Mouse (Mus musculus): ENCODE results near the gene Enpp7. TPM values are rescaled to one million over a fixed set of nuclear protein-coding genes. Genes with fewer than 3 reads are reported as not detected.

The Enpp7 gene
- polyA plus RNA-seq, 1 experiment from 2014 or later, result not detected

- peak overlapping the region; percentile 34 for H3K9ac ChIP-seq
- no peaks in the 10 kb centered on the region for H3K9me3 ChIP-seq
- WGBS, result 19% methylated on average over 18 of the region's 18 CpGs
- peak; percentile 78 for ATAC-seq (ENCODE audit: low read depth)
- no peak overlapping the region for H3K4me3 ChIP-seq
- H3K27ac ChIP-seq (replicated peaks), result peak overlapping the region; percentile 85
- no peaks in the 10 kb centered on the region for H3K27me3 ChIP-seq
- no peaks in the 10 kb centered on the region for H3K36me3 ChIP-seq
- H3K4me1 ChIP-seq (replicated peaks), result peaks cover 37% of the 10 kb centered on the region
- no peak overlapping the region for H3K4me2 ChIP-seq
Observed at GRCm38 (mm10) chr11:118972431-118973377, 15.3 kb upstream of the Enpp7 start.

DNA sequence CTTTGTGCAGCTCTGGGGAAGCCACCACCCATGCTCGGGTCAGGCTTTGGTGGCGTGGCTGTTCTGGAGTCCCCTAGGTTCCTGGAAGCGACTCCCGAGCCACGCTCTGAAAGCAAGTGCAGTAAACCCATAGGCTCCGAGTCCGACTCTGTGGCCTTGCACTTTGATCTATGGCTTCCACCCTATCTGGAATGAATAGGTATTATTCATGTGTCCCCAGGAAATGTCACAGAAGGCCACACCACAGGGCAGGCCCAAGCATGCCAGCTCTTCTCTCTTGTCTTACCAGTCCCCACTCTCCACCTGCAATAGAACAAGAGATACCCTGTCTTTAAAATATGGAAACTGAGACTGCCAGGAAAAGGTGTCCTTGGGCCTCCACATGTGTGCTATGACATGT, 13.6 kb upstream of the Enpp7 start:
- no peaks in the 10 kb centered on the region for H3K9me3 ChIP-seq
- 73% methylated on average over 7 of the region's 7 CpGs for WGBS
- H3K9ac ChIP-seq, result no peak overlapping the region
- no peak for ATAC-seq (ENCODE audit: low read depth)
- H3K4me3 ChIP-seq, result no peak overlapping the region
- no peak overlapping the region for H3K27ac ChIP-seq (replicated peaks)
- no peak overlapping the region for H3K4me2 ChIP-seq
- H3K27me3 ChIP-seq, result peaks cover 5% of the 10 kb centered on the region; the same call in 1 of the 2 replicates
- H3K36me3 ChIP-seq, result no peaks in the 10 kb centered on the region
- H3K4me1 ChIP-seq (replicated peaks), result peaks cover 37% of the 10 kb centered on the region

DNA sequence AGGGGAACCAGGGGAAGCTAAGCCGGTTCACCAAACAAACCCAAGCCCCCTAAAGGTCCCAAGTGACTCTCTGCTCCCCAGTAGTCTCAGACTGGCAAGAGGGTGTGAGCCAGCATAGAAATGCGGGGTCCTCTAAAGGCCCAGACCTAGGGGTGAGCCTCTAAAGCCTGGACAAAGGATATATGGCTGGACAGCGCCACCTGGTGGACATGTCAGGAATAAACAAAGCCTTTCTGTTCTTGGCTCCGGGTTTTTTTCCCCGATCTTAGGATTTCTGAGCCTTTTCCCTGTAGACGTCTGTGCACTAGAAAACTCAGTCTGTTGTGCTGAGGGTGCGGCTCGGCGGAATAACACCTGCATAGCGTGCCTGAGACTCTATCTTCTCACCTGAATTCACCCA, 12.6 kb upstream of the Enpp7 start:
- 2% methylated on average over 10 of the region's 10 CpGs for WGBS
- no peaks in the 10 kb centered on the region for H3K36me3 ChIP-seq
- H3K27me3 ChIP-seq, result peaks cover 5% of the 10 kb centered on the region; the same call in 1 of the 2 replicates
- H3K27ac ChIP-seq (replicated peaks), result no peak overlapping the region
- H3K4me1 ChIP-seq (replicated peaks), result peaks cover 37% of the 10 kb centered on the region
- H3K9me3 ChIP-seq, result no peaks in the 10 kb centered on the region
- peak overlapping the region; percentile 44; the same call in 1 of the 2 replicates for H3K9ac ChIP-seq
- 0 out of 2 replicates have a peak overlapping the region, but pooled peaks have one; percentile 7 for H3K4me3 ChIP-seq
- ATAC-seq (ENCODE audit: low read depth), result no peak; the same call in 1 of the 2 replicates
- peak overlapping the region; percentile 44 for H3K4me2 ChIP-seq

- H3K27me3 ChIP-seq, result peaks cover 5% of the 10 kb centered on the region; the same call in 1 of the 2 replicates
- peak overlapping the region; percentile 44; the same call in 1 of the 2 replicates for H3K9ac ChIP-seq
- H3K9me3 ChIP-seq, result no peaks in the 10 kb centered on the region
- H3K27ac ChIP-seq (replicated peaks), result no peak overlapping the region
- H3K36me3 ChIP-seq, result no peaks in the 10 kb centered on the region
- 16% methylated on average over 12 of the region's 12 CpGs for WGBS
- peak overlapping the region; percentile 44 for H3K4me2 ChIP-seq
- peaks cover 36% of the 10 kb centered on the region for H3K4me1 ChIP-seq (replicated peaks)
- 0 out of 2 replicates have a peak overlapping the region, but pooled peaks have one; percentile 7 for H3K4me3 ChIP-seq
- no peak for ATAC-seq (ENCODE audit: low read depth)
Observed at GRCm38 (mm10) chr11:118975917-118976316, 12.1 kb upstream of the Enpp7 start.

DNA sequence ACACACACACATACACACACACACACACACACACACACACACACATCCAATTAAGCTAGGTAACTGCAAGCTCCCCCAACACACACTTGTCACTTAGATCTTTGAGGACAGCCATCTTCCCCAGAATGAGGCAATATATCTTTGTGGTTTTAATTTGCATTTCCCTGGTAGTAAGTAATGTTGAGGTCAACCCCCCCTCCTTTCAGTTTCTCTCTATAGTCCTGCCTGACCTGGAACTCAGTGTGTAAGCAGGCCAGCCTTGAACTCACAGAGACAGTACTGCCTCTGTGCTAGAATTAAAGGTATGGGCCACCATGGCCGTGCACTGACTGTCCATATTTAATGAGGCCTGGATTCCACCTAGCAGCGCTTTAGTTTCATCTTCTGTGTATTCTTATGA, 7.6 kb upstream of the Enpp7 start:
- H3K9ac ChIP-seq, result no peak overlapping the region
- peaks cover 20% of the 10 kb centered on the region for H3K4me1 ChIP-seq (replicated peaks)
- ATAC-seq (ENCODE audit: low read depth), result no peak
- H3K27ac ChIP-seq (replicated peaks), result no peak overlapping the region
- H3K4me2 ChIP-seq, result no peak overlapping the region
- 70% methylated on average over 2 of the region's 2 CpGs for WGBS
- H3K27me3 ChIP-seq, result peaks cover 5% of the 10 kb centered on the region; the same call in 1 of the 2 replicates
- no peaks in the 10 kb centered on the region for H3K36me3 ChIP-seq
- no peak overlapping the region for H3K4me3 ChIP-seq
- no peaks in the 10 kb centered on the region for H3K9me3 ChIP-seq

GRCm38 (mm10) chr11:118981012-118981776, 6.8 kb upstream of the Enpp7 start:
- H3K4me1 ChIP-seq (replicated peaks), result peaks cover 15% of the 10 kb centered on the region
- no peaks in the 10 kb centered on the region for H3K9me3 ChIP-seq
- H3K4me2 ChIP-seq, result no peak overlapping the region
- H3K27me3 ChIP-seq, result peaks cover 5% of the 10 kb centered on the region; the same call in 1 of the 2 replicates
- no peak for ATAC-seq (ENCODE audit: low read depth)
- no peak overlapping the region for H3K9ac ChIP-seq
- WGBS, result 67% methylated on average over 18 of the region's 18 CpGs
- H3K36me3 ChIP-seq, result no peaks in the 10 kb centered on the region
- H3K27ac ChIP-seq (replicated peaks), result no peak overlapping the region
- no peak overlapping the region for H3K4me3 ChIP-seq

GRCm38 (mm10) chr11:118982593-118983113, 5.3 kb upstream of the Enpp7 start:
- H3K4me3 ChIP-seq, result no peak overlapping the region
- ATAC-seq (ENCODE audit: low read depth), result no peak
- H3K4me2 ChIP-seq, result no peak overlapping the region
- no peaks in the 10 kb centered on the region for H3K9me3 ChIP-seq
- H3K9ac ChIP-seq, result no peak overlapping the region
- H3K36me3 ChIP-seq, result no peaks in the 10 kb centered on the region
- H3K4me1 ChIP-seq (replicated peaks), result peaks cover 15% of the 10 kb centered on the region
- 53% methylated on average over 12 of the region's 12 CpGs for WGBS
- H3K27ac ChIP-seq (replicated peaks), result no peak overlapping the region
- H3K27me3 ChIP-seq, result peaks cover 5% of the 10 kb centered on the region; the same call in 1 of the 2 replicates

GRCm38 (mm10) chr11:118985571-118985970, 2.4 kb upstream of the Enpp7 start:
- WGBS, result 53% methylated on average over 5 of the region's 5 CpGs
- ATAC-seq (ENCODE audit: low read depth), result no peak
- H3K27ac ChIP-seq (replicated peaks), result no peak overlapping the region

DNA sequence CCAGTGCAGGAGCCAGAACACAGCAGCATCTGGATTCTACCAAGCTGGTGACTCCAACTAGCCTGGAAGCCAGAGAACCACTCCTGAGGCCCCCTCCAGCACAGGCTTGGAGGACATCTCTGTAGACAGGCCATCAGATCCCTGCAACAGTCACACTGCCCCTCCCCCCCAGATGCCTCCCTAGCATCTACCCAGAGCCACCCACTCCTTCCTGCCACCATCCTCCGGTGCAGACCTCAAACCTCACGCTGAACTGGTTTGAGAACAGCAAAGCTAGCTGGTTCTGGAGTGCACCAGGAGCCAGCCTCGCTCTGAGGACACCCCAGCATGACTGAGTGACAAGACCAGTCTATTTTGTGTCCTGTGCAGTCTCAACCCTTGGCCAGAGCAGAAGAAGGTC, 4.8 kb downstream of the Enpp7 start:
- peaks cover 21% of the 10 kb centered on the region for H3K4me1 ChIP-seq (replicated peaks)
- peaks cover 4% of the 10 kb centered on the region for H3K27me3 ChIP-seq
- H3K9ac ChIP-seq, result no peak overlapping the region
- no peak overlapping the region for H3K4me3 ChIP-seq
- no peak overlapping the region for H3K4me2 ChIP-seq
- ATAC-seq (ENCODE audit: low read depth), result no peak
- no peaks in the 10 kb centered on the region for H3K36me3 ChIP-seq
- no peaks in the 10 kb centered on the region for H3K9me3 ChIP-seq
- H3K27ac ChIP-seq (replicated peaks), result no peak overlapping the region
- 70% methylated on average over 3 of the region's 3 CpGs for WGBS

More at GRCm38 (mm10) chr11:118985571-118985970, 2.4 kb upstream of the Enpp7 start:
- Histone ChIP-seq H3K4me3 (no peak overlapping the region), H3K9me3 (no peaks in the 10 kb centered on the region), H3K27me3 (no peaks in the 10 kb centered on the region), H3K4me1 (replicated peaks) (peaks cover 15% of the 10 kb centered on the region), H3K4me2 (no peak overlapping the region), H3K36me3 (no peaks in the 10 kb centered on the region), H3K9ac (no peak overlapping the region)

DNA sequence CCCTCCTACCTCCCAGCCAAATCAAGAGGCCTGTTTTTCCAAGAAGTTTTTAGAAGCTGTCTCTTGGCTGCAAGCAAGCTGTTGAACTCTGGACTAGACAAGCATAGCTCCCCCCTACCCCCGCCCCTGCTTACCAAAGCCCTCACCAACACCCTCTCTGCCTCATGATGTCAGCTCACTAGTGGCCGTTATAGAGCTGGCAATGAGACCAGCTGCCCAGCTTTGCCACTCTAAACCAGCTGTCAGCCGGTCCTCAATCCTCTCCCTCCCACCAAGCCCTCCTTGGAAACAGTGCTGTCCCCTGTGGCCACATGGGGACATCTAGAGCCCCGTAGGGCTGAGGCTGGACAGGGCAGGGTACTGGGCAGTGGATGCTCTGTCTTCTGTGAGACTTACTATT, 7.5 kb downstream of the Enpp7 start:
- peaks cover 4% of the 10 kb centered on the region for H3K27me3 ChIP-seq
- no peak overlapping the region for H3K4me2 ChIP-seq
- H3K9me3 ChIP-seq, result no peaks in the 10 kb centered on the region
- WGBS, result 27% methylated on average over 4 of the region's 4 CpGs
- 0 out of 2 replicates have a peak overlapping the region, but pooled peaks have one; percentile 13 for H3K9ac ChIP-seq
- no peaks in the 10 kb centered on the region for H3K36me3 ChIP-seq
- ATAC-seq (ENCODE audit: low read depth), result no peak
- H3K4me3 ChIP-seq, result no peak overlapping the region
- H3K4me1 ChIP-seq (replicated peaks), result peaks cover 46% of the 10 kb centered on the region
- no peak overlapping the region for H3K27ac ChIP-seq (replicated peaks)

DNA sequence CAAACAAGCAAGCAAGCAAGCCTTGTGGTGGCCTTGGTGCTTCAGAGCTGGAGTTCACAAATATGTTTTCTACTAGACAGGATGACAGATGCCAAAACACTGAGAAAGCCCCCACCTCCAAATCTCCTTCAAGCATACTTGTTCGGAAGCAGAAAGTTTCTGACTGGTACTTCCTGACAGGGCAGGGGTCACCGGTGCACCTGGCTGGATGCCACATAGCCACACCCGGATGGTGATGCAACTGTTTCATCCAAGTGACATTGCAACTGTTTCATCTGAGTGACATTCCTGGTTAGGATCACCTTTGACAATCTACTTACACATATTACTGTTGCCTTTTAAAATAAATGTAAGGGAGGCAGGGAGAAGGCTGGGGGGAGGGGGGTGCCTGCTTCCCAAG, 9.2 kb downstream of the Enpp7 start:
- H3K9ac ChIP-seq, result no peak overlapping the region
- no peak overlapping the region for H3K27ac ChIP-seq (replicated peaks)
- H3K27me3 ChIP-seq, result peaks cover 4% of the 10 kb centered on the region
- H3K4me1 ChIP-seq (replicated peaks), result peaks cover 46% of the 10 kb centered on the region
- H3K4me2 ChIP-seq, result no peak overlapping the region
- no peak overlapping the region for H3K4me3 ChIP-seq
- no peaks in the 10 kb centered on the region for H3K36me3 ChIP-seq
- WGBS, result 86% methylated on average over 3 of the region's 3 CpGs
- ATAC-seq (ENCODE audit: low read depth), result no peak
- H3K9me3 ChIP-seq, result no peaks in the 10 kb centered on the region

All from neural tube, embryonic 13.5 days (tissue).